Mouse (Mus musculus): Measurements from ENCODE around the gene Rflna.

DNA sequence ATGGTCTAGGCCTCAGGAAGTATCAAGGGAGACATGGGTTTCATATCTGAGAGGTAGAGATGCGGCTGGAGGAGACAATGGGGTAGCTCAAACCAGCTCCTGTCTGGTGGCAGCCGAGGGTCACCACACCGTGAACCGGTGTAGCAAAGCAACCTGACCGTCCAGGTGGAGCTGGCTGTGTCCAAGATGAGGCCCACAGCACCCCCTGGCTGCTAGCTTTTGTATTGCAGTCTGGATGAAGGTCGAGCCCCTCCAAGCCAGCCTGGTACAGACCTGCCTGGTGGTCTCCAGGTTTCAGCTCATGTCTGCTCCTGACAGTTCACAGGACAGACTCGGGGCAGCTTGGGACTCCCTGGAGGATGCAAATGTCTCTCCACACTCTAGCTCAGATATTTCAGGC, 11.5 kb downstream of the Rflna start:
- no peak for TF ChIP-seq POLR2A (IDR thresholded peaks at IDR 0.05; ENCODE audit: extremely low read depth, insufficient read depth, low read length)
- TF ChIP-seq CTCF (IDR thresholded peaks at IDR 0.05; ENCODE audit: low read depth, low read length), result peak; percentile 90
